Mouse (Mus musculus) hindbrain, embryonic 15.5 days (tissue): Measurements from ENCODE around the gene Magi3. TPM values are rescaled to one million over a fixed set of nuclear protein-coding genes. Genes with fewer than 3 reads are reported as not detected.
A peak's percentile ranks its signal among the peaks of the same experiment; 100 is the strongest.

Experiments used
- ATAC-seq: fragments of 200-750 bp; cut with Nextera tagmentation; 2 replicates; pipeline ENCODE4 v1.8.0; 2017; ENCODE audit warnings: low read depth, moderate number of reproducible peaks, moderate TSS enrichment; ENCODE audit not compliant: low FRiP score
- H3K27ac ChIP-seq: fragments of 300-500 bp; sonication (generic); replicated peaks from 2 replicates; pipeline ENCODE4 v1.5.1; 2015; ENCODE audit warnings: mild to moderate bottlenecking, inconsistent platforms
- H3K27me3 ChIP-seq: fragments of 300-500 bp; sonication (generic); 2 replicates; pipeline ENCODE4 v1.6.1; 2015; ENCODE audit warnings: control low read depth, inconsistent platforms
- H3K36me3 ChIP-seq: fragments of 300-500 bp; sonication (generic); 2 replicates; pipeline ENCODE4 v1.6.1; 2015; ENCODE audit warnings: control low read depth, inconsistent platforms
- H3K4me1 ChIP-seq: fragments of 300-500 bp; sonication (generic); replicated peaks from 2 replicates; pipeline ENCODE4 v1.6.1; 2015; ENCODE audit warnings: control low read depth, inconsistent platforms
- H3K4me2 ChIP-seq: fragments of 300-500 bp; sonication (generic); 2 replicates; pipeline ENCODE4 v1.6.1; 2015; ENCODE audit warnings: moderate library complexity, mild to moderate bottlenecking, inconsistent platforms
- H3K4me3 ChIP-seq: fragments of 300-500 bp; sonication (generic); 2 replicates; pipeline ENCODE4 v1.5.1; 2015; ENCODE audit warnings: mild to moderate bottlenecking, inconsistent platforms
- H3K9ac ChIP-seq: fragments of 300-500 bp; sonication (generic); 2 replicates; pipeline ENCODE4 v1.6.1; 2015; ENCODE audit warnings: inconsistent platforms
- H3K9me3 ChIP-seq: fragments of 300-500 bp; sonication (generic); 2 replicates; pipeline ENCODE4 v1.6.1; 2016; ENCODE audit warnings: control low read depth, inconsistent platforms
- WGBS: fragments of 180-500 bp; shearing (Covaris S2); methylation state at CpG from one replicate; pipeline ENCODE4 v1.1.7; 2015; 5-methylcytosine and 5-hydroxymethylcytosine counted together
- polyA plus RNA-seq: library from polyadenylated mRNA; unstranded; fragments of >200 nt; fragmentation: Nextera tagmentation; extraction: Ambion mirVana; gene quantifications from 2 replicates; pipeline ENCODE4 v1.2.1, GENCODE M21; 2015

Magi3 gene
- polyA plus RNA-seq, 1 experiment from 2014 or later = 5.1 TPM

- H3K27me3 ChIP-seq = no peaks in the 10 kb centered on the region
- H3K36me3 ChIP-seq = no peaks in the 10 kb centered on the region
- H3K4me2 ChIP-seq = no peak overlapping the region
- no peak overlapping the region for H3K27ac ChIP-seq
- H3K9ac ChIP-seq = no peak overlapping the region
- H3K4me3 ChIP-seq = no peak overlapping the region
- no peaks in the 10 kb centered on the region for H3K4me1 ChIP-seq
- ATAC-seq = no peak
- no peaks in the 10 kb centered on the region for H3K9me3 ChIP-seq
Observed at GRCm38 (mm10) chr3:104101249-104101648, 118.9 kb downstream of the Magi3 start.

GRCm38 (mm10) chr3:104095936-104096335 lies 124.2 kb downstream of the Magi3 start:
- Histone ChIP-seq H3K4me1 (no peaks in the 10 kb centered on the region), H3K27ac (no peak overlapping the region), H3K4me2 (no peak overlapping the region), H3K36me3 (no peaks in the 10 kb centered on the region), H3K4me3 (no peak overlapping the region), H3K9me3 (no peaks in the 10 kb centered on the region), H3K9ac (no peak overlapping the region), H3K27me3 (no peaks in the 10 kb centered on the region)
- no peak for ATAC-seq
- WGBS = 76% methylated on average over 3 of the region's 3 CpGs

GRCm38 (mm10) chr3:104094646-104095045 lies 125.5 kb downstream of the Magi3 start:
- WGBS = 89% methylated on average over 1 of the region's 1 CpGs
- Histone ChIP-seq H3K4me2 (no peak overlapping the region), H3K36me3 (no peaks in the 10 kb centered on the region), H3K27ac (no peak overlapping the region), H3K4me3 (no peak overlapping the region), H3K4me1 (no peaks in the 10 kb centered on the region), H3K9me3 (no peaks in the 10 kb centered on the region), H3K27me3 (no peaks in the 10 kb centered on the region), H3K9ac (no peak overlapping the region)
- no peak for ATAC-seq

- no peaks in the 10 kb centered on the region for H3K4me1 ChIP-seq
- no peaks in the 10 kb centered on the region for H3K9me3 ChIP-seq
- H3K27me3 ChIP-seq = no peaks in the 10 kb centered on the region
- ATAC-seq = no peak
- no peak overlapping the region for H3K27ac ChIP-seq
- no peak overlapping the region for H3K9ac ChIP-seq
- H3K4me3 ChIP-seq = no peak overlapping the region
- WGBS = 77% methylated on average over 5 of the region's 5 CpGs
- H3K4me2 ChIP-seq = no peak overlapping the region
- no peaks in the 10 kb centered on the region for H3K36me3 ChIP-seq
Observed at GRCm38 (mm10) chr3:104092759-104093158, 127.4 kb downstream of the Magi3 start.

GRCm38 (mm10) chr3:104082031-104082430 lies 138.1 kb downstream of the Magi3 start:
- H3K9ac ChIP-seq = no peak overlapping the region
- H3K27ac ChIP-seq = no peak overlapping the region
- 80% methylated on average over 1 of the region's 1 CpGs for WGBS
- H3K4me1 ChIP-seq = no peaks in the 10 kb centered on the region
- H3K4me3 ChIP-seq = no peak overlapping the region
- 0 out of 2 replicates have a peak, but pooled peaks cover 2% of the 10 kb centered on the region for H3K36me3 ChIP-seq
- no peaks in the 10 kb centered on the region for H3K27me3 ChIP-seq
- H3K4me2 ChIP-seq = no peak overlapping the region
- ATAC-seq = no peak
- H3K9me3 ChIP-seq = no peaks in the 10 kb centered on the region

- Histone ChIP-seq H3K9me3 (no peaks in the 10 kb centered on the region), H3K36me3 (0 out of 2 replicates have a peak, but pooled peaks cover 2% of the 10 kb centered on the region), H3K27ac (no peak overlapping the region), H3K27me3 (no peaks in the 10 kb centered on the region), H3K4me1 (no peaks in the 10 kb centered on the region), H3K4me3 (no peak overlapping the region), H3K9ac (no peak overlapping the region), H3K4me2 (no peak overlapping the region)
- ATAC-seq = no peak
Observed at GRCm38 (mm10) chr3:104078725-104079124, 141.4 kb downstream of the Magi3 start.

GRCm38 (mm10) chr3:104069395-104069794 lies 150.8 kb downstream of the Magi3 start:
- H3K9me3 ChIP-seq = no peaks in the 10 kb centered on the region
- no peaks in the 10 kb centered on the region for H3K36me3 ChIP-seq
- H3K9ac ChIP-seq = no peak overlapping the region
- no peak overlapping the region for H3K27ac ChIP-seq
- H3K4me1 ChIP-seq = no peaks in the 10 kb centered on the region
- no peak overlapping the region for H3K4me2 ChIP-seq
- no peak for ATAC-seq
- H3K27me3 ChIP-seq = no peaks in the 10 kb centered on the region
- H3K4me3 ChIP-seq = no peak overlapping the region

- Histone ChIP-seq H3K4me2 (no peak overlapping the region), H3K4me1 (peaks cover 6% of the 10 kb centered on the region; the same call in 1 of the 2 replicates), H3K36me3 (no peaks in the 10 kb centered on the region), H3K27me3 (no peaks in the 10 kb centered on the region), H3K4me3 (no peak overlapping the region), H3K27ac (0 out of 2 replicates have a peak overlapping the region, but pooled peaks have one; percentile 17), H3K9me3 (no peaks in the 10 kb centered on the region), H3K9ac (no peak overlapping the region)
- 32% methylated on average over 6 of the region's 6 CpGs for WGBS
- ATAC-seq = peak; percentile 84
Observed at GRCm38 (mm10) chr3:104059001-104059622, 161.1 kb downstream of the Magi3 start.

GRCm38 (mm10) chr3:104032747-104033146 lies 187.4 kb downstream of the Magi3 start:
- Histone ChIP-seq H3K27me3 (no peaks in the 10 kb centered on the region), H3K4me3 (no peak overlapping the region), H3K9ac (no peak overlapping the region), H3K4me1 (no peaks in the 10 kb centered on the region), H3K36me3 (peaks cover 1% of the 10 kb centered on the region; the same call in 1 of the 2 replicates), H3K27ac (no peak overlapping the region), H3K9me3 (no peaks in the 10 kb centered on the region), H3K4me2 (no peak overlapping the region)
- 76% methylated on average over 1 of the region's 1 CpGs for WGBS
- ATAC-seq = no peak

GRCm38 (mm10) chr3:104032086-104032485 lies 188.1 kb downstream of the Magi3 start:
- H3K9me3 ChIP-seq = no peaks in the 10 kb centered on the region
- no peak overlapping the region for H3K9ac ChIP-seq
- no peak for ATAC-seq
- H3K4me2 ChIP-seq = no peak overlapping the region
- H3K27me3 ChIP-seq = no peaks in the 10 kb centered on the region
- WGBS = 96% methylated on average over 1 of the region's 1 CpGs
- H3K27ac ChIP-seq = no peak overlapping the region
- no peak overlapping the region for H3K4me3 ChIP-seq
- H3K4me1 ChIP-seq = no peaks in the 10 kb centered on the region
- H3K36me3 ChIP-seq = no peaks in the 10 kb centered on the region

GRCm38 (mm10) chr3:104026938-104027337 lies 193.2 kb downstream of the Magi3 start:
- H3K4me1 ChIP-seq = no peaks in the 10 kb centered on the region
- ATAC-seq = no peak
- no peak overlapping the region for H3K4me3 ChIP-seq
- no peak overlapping the region for H3K9ac ChIP-seq
- peaks cover 6% of the 10 kb centered on the region for H3K36me3 ChIP-seq
- no peak overlapping the region for H3K4me2 ChIP-seq
- WGBS = 43% methylated on average over 3 of the region's 3 CpGs
- no peaks in the 10 kb centered on the region for H3K9me3 ChIP-seq
- H3K27ac ChIP-seq = no peak overlapping the region
- H3K27me3 ChIP-seq = no peaks in the 10 kb centered on the region

GRCm38 (mm10) chr3:104020101-104020500 lies 200.1 kb downstream of the Magi3 start:
- 89% methylated on average over 12 of the region's 12 CpGs for WGBS
- Histone ChIP-seq H3K4me3 (no peak overlapping the region), H3K36me3 (peaks cover 36% of the 10 kb centered on the region), H3K4me1 (no peaks in the 10 kb centered on the region), H3K27me3 (no peaks in the 10 kb centered on the region), H3K9ac (no peak overlapping the region), H3K4me2 (no peak overlapping the region), H3K27ac (no peak overlapping the region), H3K9me3 (no peaks in the 10 kb centered on the region)
- ATAC-seq = no peak

- no peak overlapping the region for H3K4me3 ChIP-seq
- peaks cover 43% of the 10 kb centered on the region for H3K36me3 ChIP-seq
Observed at GRCm38 (mm10) chr3:104019453-104019852, 200.7 kb downstream of the Magi3 start.

More at GRCm38 (mm10) chr3:104019453-104019852, 200.7 kb downstream of the Magi3 start:
- Histone ChIP-seq H3K27me3 (no peaks in the 10 kb centered on the region), H3K9ac (no peak overlapping the region), H3K4me2 (no peak overlapping the region), H3K4me1 (no peaks in the 10 kb centered on the region), H3K27ac (no peak overlapping the region), H3K9me3 (no peaks in the 10 kb centered on the region)
- 68% methylated on average over 4 of the region's 4 CpGs for WGBS
- no peak for ATAC-seq
